Mouse (Mus musculus) midbrain, postnatal 0 days (tissue): ENCODE results near the gene Bmp2k. TPM values are rescaled to one million over a fixed set of nuclear protein-coding genes. Genes with fewer than 3 reads are reported as not detected.
A peak's percentile ranks its signal among the peaks of the same experiment; 100 is the strongest.

Experiments used
- ATAC-seq: fragments of 200-750 bp; cut with Nextera tagmentation; 2 replicates; pipeline ENCODE4 v1.8.0; 2017; ENCODE audit warnings: moderate number of reproducible peaks, mild to moderate bottlenecking, moderate TSS enrichment, moderate library complexity; ENCODE audit not compliant: low FRiP score
- DNase-seq: peaks from one replicate; pipeline ENCODE4 v3.0.0-alpha.2; 2015; ENCODE audit warnings: low spot score
- H3K27ac ChIP-seq: fragments of 300-500 bp; sonication (generic); 2 replicates; pipeline ENCODE4 v1.5.1; 2014; ENCODE audit warnings: low read depth, mild to moderate bottlenecking, low read length, mixed read lengths
- H3K27me3 ChIP-seq: fragments of 300-500 bp; sonication (generic); 2 replicates; pipeline ENCODE4 v1.6.1; 2014; ENCODE audit warnings: low read length, control low read depth, mixed read lengths; ENCODE audit not compliant: insufficient read depth
- H3K36me3 ChIP-seq: fragments of 300-500 bp; sonication (generic); 2 replicates; pipeline ENCODE4 v1.6.1; 2014; ENCODE audit warnings: low read length, control low read depth, mixed read lengths; ENCODE audit not compliant: insufficient read depth
- H3K4me1 ChIP-seq: fragments of 300-500 bp; sonication (generic); 2 replicates; pipeline ENCODE4 v1.6.1; 2014; ENCODE audit warnings: mild to moderate bottlenecking, control low read depth, antibody characterized with exemption, low read length, mixed read lengths; ENCODE audit not compliant: insufficient read depth
- H3K4me2 ChIP-seq: fragments of 300-500 bp; sonication (generic); 2 replicates; pipeline ENCODE4 v1.6.1; 2014; ENCODE audit warnings: low read depth, mild to moderate bottlenecking, low read length, mixed read lengths; ENCODE audit not compliant: poor library complexity, severe bottlenecking
- H3K4me3 ChIP-seq: fragments of 300-500 bp; sonication (generic); 2 replicates; pipeline ENCODE4 v1.5.1; 2014; ENCODE audit warnings: low read depth, mild to moderate bottlenecking, low read length, moderate library complexity
- H3K9ac ChIP-seq: fragments of 300-500 bp; sonication (generic); replicated peaks from 2 replicates; pipeline ENCODE4 v1.6.1; 2014; ENCODE audit warnings: mild to moderate bottlenecking, low read length, moderate library complexity, mixed read lengths; ENCODE audit not compliant: poor library complexity, severe bottlenecking
- H3K9me3 ChIP-seq: fragments of 300-500 bp; sonication (generic); 2 replicates; pipeline ENCODE4 v1.6.1; 2016; ENCODE audit warnings: low read length, control low read depth
- CTCF ChIP-seq: IDR thresholded peaks from 2 replicates; pipeline ENCODE4 v1.5.1; 2016; ENCODE audit warnings: antibody characterized with exemption, mild to moderate bottlenecking
- WGBS: fragments of 180-500 bp; shearing (Covaris S2); extraction: QIAGEN DNeasy Blood & Tissue Kit; methylation state at CpG from one replicate; pipeline ENCODE4 v1.1.7; 2014; 5-methylcytosine and 5-hydroxymethylcytosine counted together
- polyA plus RNA-seq: library from polyadenylated mRNA; unstranded; fragments of >200 nt; fragmentation: Nextera tagmentation; extraction: Ambion mirVana; gene quantifications from 2 replicates; pipeline ENCODE4 v1.2.1, GENCODE M21; 2015
- total RNA-seq: library from RNA; depleted of rRNA; stranded (reverse); fragments of >200 nt; gene quantifications from 2 replicates; pipeline ENCODE4 v1.2.3, GENCODE M21; 2014

The Bmp2k gene
- total and polyA plus RNA-seq, 2 experiments from 2014 or later: 9.5 to 19.4 TPM

- H3K9ac ChIP-seq: no peak overlapping the region
- no peak overlapping the region for H3K4me2 ChIP-seq
- H3K9me3 ChIP-seq: no peaks in the 10 kb centered on the region
- DNase-seq (no peak), ATAC-seq (no peak)
- no peaks in the 10 kb centered on the region for H3K27me3 ChIP-seq
- H3K4me1 ChIP-seq: no peaks in the 10 kb centered on the region
- no peak overlapping the region for H3K27ac ChIP-seq
- H3K36me3 ChIP-seq: no peaks in the 10 kb centered on the region
- WGBS: 84% methylated on average over 5 of the region's 5 CpGs
- TF ChIP-seq CTCF: no peak
- no peak overlapping the region for H3K4me3 ChIP-seq
Observed at GRCm38 (mm10) chr5:97078641-97079040, 81.2 kb downstream of the Bmp2k start.

DNA sequence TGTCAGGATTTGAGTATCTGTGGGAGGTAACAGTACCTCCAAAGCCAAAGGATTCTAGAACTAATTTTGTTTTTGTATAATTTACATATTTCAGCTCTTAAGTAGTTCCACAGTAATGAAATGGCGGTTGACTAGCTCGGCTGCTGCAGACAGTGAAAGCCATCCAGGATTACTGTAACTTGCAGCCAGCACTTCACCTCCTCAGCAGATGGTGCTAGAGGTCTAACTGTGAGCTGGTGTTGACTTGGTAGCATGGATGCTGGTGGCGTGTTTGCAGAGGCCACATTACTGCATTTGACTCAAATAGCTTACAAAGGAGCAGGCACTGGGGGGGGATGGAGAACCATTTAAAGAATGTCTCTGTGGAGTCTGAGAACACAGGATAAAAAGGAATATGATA lies 84.0 kb downstream of the Bmp2k start:
- peak; percentile 60 for DNase-seq
- Histone ChIP-seq H3K4me2 (no peak overlapping the region), H3K4me3 (no peak overlapping the region), H3K4me1 (no peaks in the 10 kb centered on the region), H3K9ac (no peak overlapping the region), H3K27ac (no peak overlapping the region), H3K9me3 (no peaks in the 10 kb centered on the region), H3K27me3 (no peaks in the 10 kb centered on the region), H3K36me3 (peaks cover 9% of the 10 kb centered on the region; the same call in 1 of the 2 replicates)
- ATAC-seq: no peak
- TF ChIP-seq CTCF: peak; percentile 62
- WGBS: 67% methylated on average over 3 of the region's 3 CpGs

- Histone ChIP-seq H3K27ac (no peak overlapping the region), H3K9ac (no peak overlapping the region), H3K4me3 (no peak overlapping the region), H3K4me1 (no peaks in the 10 kb centered on the region), H3K4me2 (no peak overlapping the region), H3K9me3 (no peaks in the 10 kb centered on the region), H3K27me3 (no peaks in the 10 kb centered on the region), H3K36me3 (peaks cover 21% of the 10 kb centered on the region)
- 92% methylated on average over 6 of the region's 6 CpGs for WGBS
- DNase-seq: no peak
- TF ChIP-seq CTCF: no peak
- ATAC-seq: no peak
Observed at GRCm38 (mm10) chr5:97083701-97084100, 86.2 kb downstream of the Bmp2k start.

GRCm38 (mm10) chr5:97084541-97084940 lies 87.1 kb downstream of the Bmp2k start:
- no peak overlapping the region for H3K27ac ChIP-seq
- 93% methylated on average over 4 of the region's 4 CpGs for whole genome bisulfite sequencing
- DNase-seq (no peak), ATAC-seq (no peak)
- H3K4me2 ChIP-seq: no peak overlapping the region
- peaks cover 21% of the 10 kb centered on the region for H3K36me3 ChIP-seq
- H3K9me3 ChIP-seq: no peaks in the 10 kb centered on the region
- no peaks in the 10 kb centered on the region for H3K4me1 ChIP-seq
- no peak for TF ChIP-seq CTCF
- H3K9ac ChIP-seq: no peak overlapping the region
- H3K4me3 ChIP-seq: no peak overlapping the region
- H3K27me3 ChIP-seq: no peaks in the 10 kb centered on the region

GRCm38 (mm10) chr5:97085071-97085470 lies 87.6 kb downstream of the Bmp2k start:
- H3K4me1 ChIP-seq: no peaks in the 10 kb centered on the region
- H3K27me3 ChIP-seq: no peaks in the 10 kb centered on the region
- ATAC-seq: no peak
- H3K9ac ChIP-seq: no peak overlapping the region
- no peaks in the 10 kb centered on the region for H3K9me3 ChIP-seq
- WGBS: 97% methylated on average over 6 of the region's 6 CpGs
- no peak overlapping the region for H3K27ac ChIP-seq
- no peak overlapping the region for H3K4me2 ChIP-seq
- no peak overlapping the region for H3K4me3 ChIP-seq
- TF ChIP-seq CTCF: no peak
- peaks cover 21% of the 10 kb centered on the region for H3K36me3 ChIP-seq
- DNase-seq: no peak

- Histone ChIP-seq H3K4me3 (no peak overlapping the region), H3K4me1 (no peaks in the 10 kb centered on the region)
- WGBS: 90% methylated on average over 24 of the region's 24 CpGs
Observed at GRCm38 (mm10) chr5:97087030-97087630, 89.6 kb downstream of the Bmp2k start.

More at GRCm38 (mm10) chr5:97087030-97087630, 89.6 kb downstream of the Bmp2k start:
- Histone ChIP-seq H3K9me3 (no peaks in the 10 kb centered on the region), H3K27ac (no peak overlapping the region), H3K4me2 (no peak overlapping the region), H3K27me3 (no peaks in the 10 kb centered on the region), H3K9ac (no peak overlapping the region), H3K36me3 (peaks cover 21% of the 10 kb centered on the region)
- DNase-seq (no peak), ATAC-seq (no peak)
- TF ChIP-seq CTCF: no peak
